Mouse (Mus musculus) gonadal fat pad, adult 2 months (tissue): Measurements from ENCODE around the gene Tek. TPM values are rescaled to one million over a fixed set of nuclear protein-coding genes. Genes with fewer than 3 reads are reported as not detected.

Experiments
- DNase-seq: peaks from one replicate; pipeline ENCODE4 v3.0.0-alpha.2; 2012; ENCODE audit warnings: low read depth
- polyA plus RNA-seq: library from polyadenylated mRNA; depleted of rRNA; stranded (reverse); fragments of >200 nt; gene quantifications from 2 replicates; pipeline ENCODE4 v1.2.3, GENCODE M21; 2012; rRNA removed

Tek gene
- polyA plus RNA-seq, 1 experiment = 10.2 TPM

DNA sequence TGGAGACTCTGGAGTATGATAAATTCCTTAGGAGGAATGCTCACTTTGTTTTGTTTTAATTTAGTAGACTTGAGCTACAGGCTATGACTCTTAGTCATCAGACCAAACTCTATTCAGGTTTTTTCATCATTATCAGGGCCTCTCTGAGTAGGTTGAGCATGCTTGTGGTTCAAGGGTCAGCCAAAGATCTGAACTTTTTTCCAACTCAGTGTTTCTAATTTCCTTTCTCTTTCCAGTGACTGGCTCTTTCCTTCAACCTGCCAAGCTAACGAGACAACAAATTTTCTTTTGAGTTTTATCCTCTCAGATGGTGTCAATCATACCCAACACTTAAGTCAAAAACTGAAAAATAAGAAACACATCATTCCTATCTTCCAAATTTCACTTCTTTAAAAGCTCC lies 71.5 kb downstream of the Tek start:
- no peak for DNase-seq

DNA sequence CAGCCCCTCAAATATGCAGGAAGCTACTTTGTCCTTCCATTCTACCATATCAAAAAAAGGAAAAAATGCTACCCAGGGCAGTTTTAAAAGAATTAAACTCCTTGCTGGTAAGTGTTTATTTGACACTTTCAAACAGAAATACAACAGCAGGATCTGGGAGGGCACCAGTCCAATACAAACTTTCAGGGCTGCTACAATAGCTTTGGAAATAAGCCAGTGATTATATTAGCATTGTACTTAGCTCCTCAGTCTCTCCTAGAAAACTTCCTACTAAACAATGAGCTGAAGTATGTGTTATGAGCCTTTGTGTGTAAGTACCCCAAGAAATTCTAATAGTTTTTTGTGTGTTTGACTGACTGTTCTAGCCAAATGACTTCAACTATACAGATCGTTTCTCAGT lies 87.8 kb downstream of the Tek start:
- no peak for DNase-seq

DNA sequence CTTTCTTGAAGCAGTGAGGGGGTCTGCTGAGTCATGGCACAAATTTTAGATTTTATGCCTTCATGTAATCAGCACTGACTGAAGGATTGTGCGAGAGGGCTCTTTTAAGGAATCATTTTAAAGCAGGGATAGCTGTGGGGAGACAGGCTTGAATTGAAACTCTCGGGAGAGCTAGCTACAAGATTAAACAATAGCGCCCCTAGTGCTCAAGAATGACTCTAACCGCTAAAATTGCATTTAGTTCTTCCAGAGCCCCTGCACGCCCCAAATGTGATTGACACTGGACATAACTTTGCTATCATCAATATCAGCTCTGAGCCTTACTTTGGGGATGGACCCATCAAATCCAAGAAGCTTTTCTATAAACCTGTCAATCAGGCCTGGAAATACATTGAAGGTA lies 88.3 kb downstream of the Tek start:
- DNase-seq = no peak

DNA sequence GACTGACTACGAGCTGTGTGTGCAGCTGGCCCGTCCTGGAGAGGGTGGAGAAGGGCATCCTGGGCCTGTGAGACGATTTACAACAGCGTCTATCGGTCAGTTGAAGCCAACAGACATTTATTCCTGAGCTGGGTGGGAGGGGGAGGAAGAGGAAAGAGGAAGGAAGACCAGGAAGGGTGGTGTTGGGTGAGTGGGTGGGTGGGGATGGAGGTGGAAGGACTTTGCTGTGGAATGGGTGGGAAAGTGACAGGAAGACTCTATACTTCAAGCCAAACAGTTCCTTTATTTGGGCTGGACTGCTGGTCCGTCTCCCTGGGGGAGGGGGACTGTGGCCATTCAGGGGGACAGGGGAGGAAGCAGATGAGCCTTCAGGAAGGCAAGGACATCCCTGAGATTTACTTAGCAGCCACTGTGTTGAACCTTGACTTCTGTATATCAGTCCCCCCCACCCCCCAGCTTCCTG lies 90.9 kb downstream of the Tek start:
- DNase-seq = no peak

DNA sequence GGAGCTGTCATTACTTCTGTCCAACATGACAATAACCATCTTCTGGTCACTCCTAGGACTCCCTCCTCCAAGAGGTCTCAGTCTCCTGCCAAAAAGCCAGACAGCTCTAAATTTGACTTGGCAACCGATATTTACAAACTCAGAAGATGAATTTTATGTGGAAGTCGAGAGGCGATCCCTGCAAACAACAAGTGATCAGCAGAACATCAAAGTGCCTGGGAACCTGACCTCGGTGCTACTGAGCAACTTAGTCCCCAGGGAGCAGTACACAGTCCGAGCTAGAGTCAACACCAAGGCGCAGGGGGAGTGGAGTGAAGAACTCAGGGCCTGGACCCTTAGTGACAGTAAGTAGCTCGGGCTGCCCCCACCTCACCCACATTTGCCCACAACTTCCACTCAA lies 98.0 kb downstream of the Tek start:
- no peak for DNase-seq

DNA sequence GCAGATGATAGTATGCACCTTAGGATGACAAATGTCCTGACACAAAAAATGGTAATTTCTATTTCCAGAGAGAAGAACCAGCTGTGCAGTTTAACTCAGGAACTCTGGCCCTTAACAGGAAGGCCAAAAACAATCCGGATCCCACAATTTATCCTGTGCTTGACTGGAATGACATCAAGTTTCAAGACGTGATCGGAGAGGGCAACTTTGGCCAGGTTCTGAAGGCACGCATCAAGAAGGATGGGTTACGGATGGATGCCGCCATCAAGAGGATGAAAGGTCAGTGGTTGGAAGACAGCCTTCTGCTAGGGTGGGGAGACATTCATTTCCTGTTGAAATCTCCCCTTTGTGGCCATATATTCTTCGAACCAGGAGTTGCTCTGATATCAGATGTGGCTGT lies 114.2 kb downstream of the Tek start:
- no peak for DNase-seq

DNA sequence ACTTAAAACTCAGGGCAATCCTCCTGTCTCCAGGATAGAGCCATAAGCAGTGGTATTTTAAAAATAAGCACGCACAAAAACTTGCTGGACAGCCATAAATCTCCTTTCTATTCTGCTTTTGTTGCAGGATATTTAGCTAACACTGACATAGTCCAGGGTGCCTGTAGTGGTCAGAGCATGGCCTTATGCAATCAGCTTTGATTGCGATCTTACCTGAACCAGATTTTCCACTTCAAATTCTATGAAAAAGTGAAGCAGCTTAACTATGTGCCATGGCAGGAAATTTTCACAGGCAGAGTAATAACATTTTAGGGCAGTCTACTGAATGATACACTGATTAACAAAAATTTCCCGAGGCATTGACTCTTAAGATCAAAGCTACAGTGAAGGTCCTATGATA lies 115.2 kb downstream of the Tek start:
- no peak for DNase-seq

DNA sequence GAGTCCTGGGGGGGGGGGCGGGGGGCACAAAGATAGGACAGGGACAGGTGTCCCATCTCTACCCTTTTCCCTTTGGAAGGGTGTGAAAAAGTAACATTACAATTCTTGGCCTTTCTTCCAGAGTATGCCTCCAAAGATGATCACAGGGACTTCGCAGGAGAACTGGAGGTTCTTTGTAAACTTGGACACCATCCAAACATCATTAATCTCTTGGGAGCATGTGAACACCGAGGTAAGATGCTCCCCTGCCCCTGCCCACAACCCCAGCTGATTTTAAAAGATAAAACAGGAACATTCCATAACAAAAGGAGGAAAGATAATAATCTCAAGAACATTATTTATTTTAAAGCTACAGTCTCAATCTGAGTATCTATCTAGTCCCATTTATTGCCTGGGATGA lies 116.1 kb downstream of the Tek start:
- no peak for DNase-seq

DNA sequence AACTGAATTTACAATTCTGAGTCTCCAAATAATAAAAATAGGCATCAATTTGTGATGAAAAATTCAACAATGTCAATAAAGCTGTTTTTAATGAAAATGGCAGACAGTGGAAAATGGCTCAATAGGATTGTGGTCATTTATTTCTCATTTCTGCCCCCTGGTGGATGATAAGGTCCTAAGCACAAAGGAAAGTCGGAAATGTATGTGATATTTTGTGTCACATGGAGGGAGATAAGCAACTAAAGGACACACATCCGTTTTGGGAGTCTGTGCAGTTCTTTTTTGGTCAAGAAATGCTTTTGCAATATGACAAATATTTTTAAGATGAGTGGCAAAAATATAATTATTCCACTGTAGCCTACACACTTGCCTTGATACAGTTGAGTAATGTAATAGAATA lies 161.7 kb downstream of the Tek start:
- DNase-seq = no peak

DNA sequence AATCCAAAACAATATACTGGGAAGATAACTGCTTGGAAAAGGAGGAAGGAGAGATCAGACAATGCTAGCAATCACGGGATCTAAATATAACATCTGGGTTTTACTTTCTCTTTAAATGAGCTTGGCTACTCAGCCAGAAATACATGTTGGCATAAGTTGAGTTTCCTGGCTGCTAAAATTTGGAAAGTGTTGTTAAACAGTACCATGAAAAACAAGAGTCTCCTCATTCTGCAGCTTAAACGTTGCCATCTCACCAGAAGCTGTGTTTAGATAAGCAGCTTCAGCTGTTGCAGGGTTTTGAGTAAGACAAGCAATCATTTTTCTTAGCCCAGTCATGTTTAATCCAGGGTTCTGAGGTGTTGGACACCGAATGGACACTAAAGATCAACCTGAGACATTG lies 162.7 kb downstream of the Tek start:
- no peak for DNase-seq

Other genes with a start within 250 kb of the Tek start
- 0.46 TPM in 1 of 2 replicates, not detected in the other for gene Gm10306, start 182.7 kb upstream of the Tek start, polyA plus RNA-seq
- gene Caap1, start 182.5 kb upstream of the Tek start, polyA plus RNA-seq = 3.1 and 7.0 TPM in 2 replicates
- 32.4 and 33.7 TPM in 2 replicates for gene Plaa, start 136.0 kb upstream of the Tek start, polyA plus RNA-seq
- gene Ift74, start 124.8 kb upstream of the Tek start, polyA plus RNA-seq = 2.6 and 3.1 TPM in 2 replicates
- not detected in 2 replicates for gene Lrrc19, start 89.1 kb upstream of the Tek start, polyA plus RNA-seq
- gene Eqtn, start 189.6 kb downstream of the Tek start, polyA plus RNA-seq = 0.14 and 0.15 TPM in 2 replicates
- 7.2 TPM in 2 replicates for gene Mysm1, start 239.8 kb downstream of the Tek start, polyA plus RNA-seq